Mouse (Mus musculus) spleen, adult 2 months (tissue): Measurements from ENCODE around the gene Exoc2.

Experiments used
- CTCF ChIP-seq: fragments of 200-500 bp; IDR thresholded peaks from 2 replicates; pipeline ENCODE4 v1.5.1; 2011; ENCODE audit warnings: mild to moderate bottlenecking, inconsistent platforms; ENCODE audit not compliant: insufficient read depth, insufficient read length, insufficient replicate concordance; ENCODE audit errors: extremely low read depth
- POLR2A ChIP-seq: fragments of 200-500 bp; IDR thresholded peaks from 2 replicates; pipeline ENCODE4 v1.6.1; 2011; ENCODE audit warnings: low read depth, low read length, inconsistent platforms

DNA sequence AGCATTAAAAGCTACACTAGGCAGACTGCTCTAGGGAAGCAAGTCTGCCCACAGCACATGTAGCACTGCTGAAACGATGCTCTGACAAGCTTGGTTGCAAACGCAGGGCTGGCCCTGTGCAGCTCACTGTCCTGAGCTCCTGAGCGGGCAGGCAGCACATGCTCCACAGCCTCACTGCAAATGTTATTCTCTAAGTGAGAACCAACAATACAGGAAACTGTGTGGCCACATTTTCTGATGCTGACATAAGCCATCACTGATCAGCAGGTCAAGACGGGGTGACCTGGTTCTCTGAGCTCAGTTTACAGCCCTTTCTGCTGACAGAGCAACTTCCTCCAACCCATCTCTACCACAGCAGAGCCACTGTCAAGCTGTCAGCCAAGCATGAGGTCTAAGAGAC, 60.9 kb downstream of the Exoc2 start:
- TF ChIP-seq CTCF = no peak
- no peak for TF ChIP-seq POLR2A
